Mouse (Mus musculus) layer of hippocampus, postnatal 36 days (tissue): ENCODE data around the gene Gm266. TPM values are rescaled to one million over a fixed set of nuclear protein-coding genes. Genes with fewer than 3 reads are reported as not detected.
"Not testable (repeated sequence)": the region's sequence is repeated elsewhere in the genome, so short reads cannot be mapped to it uniquely, and the experiment has no call there.

Source experiments
- DNase-seq, 2 experiments: peaks; one replicate each; pipeline ENCODE4 v3.0.0; 2022
- total RNA-seq, 2 experiments: library from RNA; stranded (reverse); gene quantifications; 2 replicates each; pipeline ENCODE4 v1.2.3; 2021

The Gm266 gene
- 1 to 10 TPM; 5.5 to 7.8 TPM for total RNA-seq

GRCm38 (mm10) chr12:111485652-111486306, at the start of gene Gm266:
Gene Gm266 (minus strand): TSS chr12:111485823.
- peak; percentile 14 to 20 for DNase-seq

GRCm38 (mm10) chr12:111535281-111535680, 49.7 kb upstream of the Gm266 start:
- DNase-seq = no peak

GRCm38 (mm10) chr12:111533096-111533794, 47.6 kb upstream of the Gm266 start:
- no peak for DNase-seq

DNA sequence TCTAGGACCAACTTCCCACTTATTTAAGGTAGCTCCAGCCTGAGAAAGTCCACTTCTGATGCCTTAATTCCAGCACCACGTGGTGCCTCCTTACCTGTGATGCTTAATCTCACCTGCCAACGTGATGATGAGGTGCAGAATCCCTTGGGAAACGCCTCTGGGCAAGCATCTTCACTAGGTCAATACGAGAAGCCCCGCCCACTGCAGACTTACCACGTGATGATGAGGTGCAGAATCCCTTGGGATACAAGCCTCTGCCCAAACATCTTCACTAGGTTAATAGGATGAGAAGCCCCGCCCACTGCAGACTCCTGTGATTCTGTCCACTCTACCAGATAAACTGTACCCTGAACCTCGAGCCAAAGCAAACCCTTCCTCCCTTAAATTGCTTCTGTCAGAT, 43.6 kb upstream of the Gm266 start:
- no peak for DNase-seq

GRCm38 (mm10) chr12:111527643-111528281, 42.1 kb upstream of the Gm266 start:
- DNase-seq = no peak

- no peak for DNase-seq
Observed at GRCm38 (mm10) chr12:111524883-111525282, 39.3 kb upstream of the Gm266 start.

DNA sequence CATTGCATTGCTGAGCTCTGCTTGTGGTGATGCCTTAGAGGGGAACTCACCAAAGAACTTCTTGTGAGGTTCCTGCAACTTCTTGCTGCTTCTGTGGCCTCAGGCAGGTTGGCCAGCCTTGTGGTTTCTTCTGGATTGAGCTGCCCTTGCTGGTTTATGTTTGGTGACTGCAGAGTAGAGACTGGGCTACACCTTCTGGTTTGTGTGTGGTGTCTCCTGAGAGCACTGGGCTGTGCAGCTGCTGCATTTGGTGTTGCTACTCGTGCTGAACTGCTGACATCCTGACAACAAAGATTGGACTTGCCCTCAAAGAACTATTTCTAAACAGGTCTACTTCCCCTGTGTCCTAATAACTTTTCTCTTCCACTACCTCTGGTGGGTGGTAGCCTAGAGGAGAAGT, 38.8 kb upstream of the Gm266 start:
- no peak for DNase-seq

DNA sequence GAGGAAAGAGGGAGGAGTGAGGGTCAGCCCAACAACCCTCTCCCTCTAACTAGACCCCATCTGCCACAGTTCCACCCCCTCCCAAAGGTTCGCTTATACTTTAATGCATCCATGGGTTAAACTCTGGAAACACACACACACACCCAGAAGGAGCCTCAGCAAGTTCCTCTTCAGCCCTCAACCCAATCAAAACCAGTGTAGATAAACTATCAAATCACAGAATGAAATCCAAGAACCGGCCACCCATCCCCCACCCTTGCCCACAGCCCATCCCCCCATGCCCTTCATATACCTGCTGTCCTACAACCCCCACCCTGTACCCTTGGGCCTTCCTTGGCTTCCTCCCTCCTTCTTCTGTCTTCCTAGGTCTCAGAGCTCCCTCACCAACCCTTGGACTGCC, 35.4 kb upstream of the Gm266 start:
- no peak for DNase-seq

DNA sequence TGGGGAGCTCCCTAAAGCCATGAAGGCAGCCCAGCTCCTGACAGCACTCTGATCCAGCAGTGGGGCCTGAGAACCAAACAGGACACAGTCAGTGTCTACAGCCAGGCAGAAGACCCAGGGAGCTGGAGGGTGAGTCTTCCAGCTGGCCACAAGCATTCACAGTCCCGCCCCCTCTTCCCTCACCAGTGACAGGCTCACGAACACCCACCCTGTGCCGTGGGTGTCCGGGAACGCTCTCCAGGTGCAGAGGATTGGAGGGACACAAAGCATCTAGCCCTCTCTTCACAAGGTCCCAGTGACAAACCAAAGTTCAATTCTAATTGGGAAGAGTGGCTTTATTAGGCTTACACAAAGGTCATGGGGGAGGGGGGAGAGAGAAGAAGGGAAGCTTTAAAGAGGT, 34.2 kb upstream of the Gm266 start:
- DNase-seq = no peak

- DNase-seq = no peak
Observed at GRCm38 (mm10) chr12:111518391-111518790, 32.8 kb upstream of the Gm266 start.

DNA sequence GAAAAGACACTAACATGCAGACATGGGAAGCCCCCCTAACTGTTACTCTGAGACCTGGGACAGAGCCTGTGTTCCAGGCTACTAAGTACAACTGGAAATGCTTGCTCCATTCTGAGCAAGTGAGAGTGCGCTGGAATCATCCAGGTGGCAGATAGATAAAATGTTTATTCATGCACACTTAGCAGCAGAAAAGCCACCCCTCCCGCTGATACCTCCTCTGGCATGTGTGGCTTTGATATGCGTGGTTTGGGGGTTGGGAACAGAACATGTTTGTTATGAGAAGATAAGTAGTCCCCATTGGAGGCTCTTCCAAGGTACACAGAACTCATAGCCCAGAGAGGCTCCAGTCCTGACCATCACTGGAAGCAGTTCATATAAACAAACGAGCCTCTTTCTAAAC, 32.3 kb upstream of the Gm266 start:
- no peak for DNase-seq

DNA sequence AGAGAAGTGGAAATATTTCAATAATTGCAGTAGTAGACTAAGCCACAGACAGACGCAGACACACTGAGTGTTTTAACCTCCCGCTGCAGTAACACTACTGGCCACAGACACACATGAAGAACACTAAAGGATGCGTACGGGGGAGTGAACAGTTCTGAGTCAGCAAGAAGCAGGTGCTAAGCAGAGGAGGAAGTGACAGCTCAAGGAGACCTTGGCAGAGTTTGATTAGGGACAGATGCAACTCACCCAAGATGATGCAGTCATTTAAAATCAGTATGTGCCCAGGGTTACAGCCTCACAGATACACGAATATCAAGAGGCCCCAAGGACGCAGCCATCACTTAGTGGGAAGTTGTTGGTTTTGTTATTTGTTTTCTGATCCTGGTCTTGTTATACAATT, 31.2 kb upstream of the Gm266 start:
- no peak for DNase-seq

DNA sequence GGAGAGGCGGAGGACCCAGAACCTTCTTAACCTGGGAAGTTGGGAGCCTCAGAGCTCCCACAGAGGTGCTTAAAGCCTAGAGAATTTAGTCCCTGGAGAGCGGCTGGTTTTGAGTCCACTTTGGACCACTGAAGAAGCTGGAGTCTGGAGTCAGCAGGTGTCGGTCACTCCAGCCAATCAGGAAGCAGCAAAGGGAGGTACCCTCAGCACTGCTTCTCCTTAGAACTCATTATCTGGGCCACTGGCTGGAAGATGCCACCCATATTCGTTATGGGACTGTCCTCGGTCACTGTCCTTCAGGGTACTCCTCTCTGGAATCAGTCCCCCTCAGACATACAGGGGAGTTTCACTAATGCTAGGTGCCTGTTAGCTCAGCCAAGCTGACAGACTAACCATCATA, 30.3 kb upstream of the Gm266 start:
- DNase-seq = no peak

GRCm38 (mm10) chr12:111514874-111515649, 29.4 kb upstream of the Gm266 start:
- no peak for DNase-seq

GRCm38 (mm10) chr12:111514231-111514792, 28.7 kb upstream of the Gm266 start:
- no peak for DNase-seq

GRCm38 (mm10) chr12:111513673-111514072, 28.1 kb upstream of the Gm266 start:
- DNase-seq = peak; percentile 23 to 37

DNA sequence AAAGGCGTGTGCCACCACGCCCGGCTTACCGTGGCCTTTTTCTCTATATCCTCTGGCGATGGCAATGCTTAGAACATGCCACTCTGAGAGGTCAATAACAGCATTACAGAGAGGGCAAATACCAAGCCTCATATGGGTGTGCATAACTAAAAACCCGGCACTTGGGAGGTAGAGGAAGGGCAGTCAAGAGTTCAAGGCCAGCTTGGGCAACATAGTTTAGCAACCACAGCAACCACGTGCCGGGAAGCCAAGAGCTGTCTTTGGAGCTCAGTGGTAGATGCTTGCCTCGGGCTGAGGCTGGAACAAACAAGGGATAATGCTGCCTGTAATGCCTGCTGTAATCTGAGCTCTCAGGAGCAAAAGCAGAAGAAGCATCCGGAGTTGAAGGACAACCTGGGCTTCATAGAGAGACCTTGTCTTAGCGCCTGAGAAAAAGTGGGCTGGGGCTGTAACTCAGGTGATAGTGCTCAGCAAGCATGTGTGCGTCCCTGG, 27.0 kb upstream of the Gm266 start:
- DNase-seq = no peak

- not testable (repeated sequence) for DNase-seq
Observed at GRCm38 (mm10) chr12:111508438-111508837, 22.8 kb upstream of the Gm266 start.

DNA sequence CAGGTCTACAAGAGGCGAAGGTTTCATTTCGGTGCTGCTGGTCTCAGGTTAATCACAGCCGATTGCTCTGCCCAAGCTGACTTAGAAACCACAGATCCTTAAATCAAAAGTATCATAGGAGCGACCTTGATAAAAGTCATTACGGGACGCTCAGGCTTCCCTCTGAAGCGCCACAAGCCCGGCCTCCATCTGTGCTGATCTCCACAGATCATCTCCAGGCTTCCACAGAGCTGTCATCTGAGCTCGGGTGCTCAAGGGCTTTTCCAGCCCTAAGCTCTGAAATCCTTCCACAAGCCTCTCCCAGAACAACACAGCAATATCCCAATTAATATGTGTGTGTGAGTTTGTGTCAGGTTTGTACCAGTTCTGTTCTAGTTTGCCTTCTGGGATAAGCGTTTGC, 22.3 kb upstream of the Gm266 start:
- DNase-seq = no peak

GRCm38 (mm10) chr12:111507001-111507400, 21.4 kb upstream of the Gm266 start:
- DNase-seq = no peak

- DNase-seq = peak; percentile 93 to 96
Observed at GRCm38 (mm10) chr12:111504904-111505303, 19.3 kb upstream of the Gm266 start.

- no peak for DNase-seq
Observed at GRCm38 (mm10) chr12:111503571-111503970, 17.9 kb upstream of the Gm266 start.
